Mouse (Mus musculus) midbrain, embryonic 12.5 days (tissue): ENCODE measurements at regions not wholly inside any gene's neighbourhood (a gene's known extent, or its start where the extent isn't known, plus 50 kb on each side); places are given as distances from the start of the nearest gene placed in this dataset.

Experiments
- ATAC-seq: fragments of 200-750 bp; cut with Nextera tagmentation; 2 replicates; pipeline ENCODE4 v1.8.0; 2017; ENCODE audit warnings: low read depth, moderate TSS enrichment, moderate library complexity; ENCODE audit not compliant: low FRiP score
- H3K27ac ChIP-seq: fragments of 300-500 bp; sonication (generic); replicated peaks from 2 replicates; pipeline ENCODE4 v1.5.1; 2016; ENCODE audit warnings: mild to moderate bottlenecking
- H3K27me3 ChIP-seq: fragments of 300-500 bp; sonication (generic); 2 replicates; pipeline ENCODE4 v1.6.1; 2016; ENCODE audit warnings: mild to moderate bottlenecking
- H3K36me3 ChIP-seq: fragments of 300-500 bp; sonication (generic); 2 replicates; pipeline ENCODE4 v1.6.1; 2016
- H3K4me1 ChIP-seq: fragments of 300-500 bp; sonication (generic); 2 replicates; pipeline ENCODE4 v1.6.1; 2016
- H3K4me2 ChIP-seq: fragments of 300-500 bp; sonication (generic); replicated peaks from 2 replicates; pipeline ENCODE4 v1.6.1; 2016; ENCODE audit warnings: mild to moderate bottlenecking, moderate library complexity
- H3K4me3 ChIP-seq: fragments of 300-500 bp; sonication (generic); 2 replicates; pipeline ENCODE4 v1.5.1; 2016; ENCODE audit warnings: mild to moderate bottlenecking
- H3K9ac ChIP-seq: fragments of 300-500 bp; sonication (generic); replicated peaks from 2 replicates; pipeline ENCODE4 v1.6.1; 2016; ENCODE audit warnings: mild to moderate bottlenecking, moderate library complexity
- H3K9me3 ChIP-seq: fragments of 300-500 bp; sonication (generic); 2 replicates; pipeline ENCODE4 v1.6.1; 2016; ENCODE audit warnings: mild to moderate bottlenecking
- WGBS: fragments of 180-500 bp; shearing (Covaris S2); methylation state at CpG from one replicate; pipeline ENCODE4 v1.1.7; 2016; 5-methylcytosine and 5-hydroxymethylcytosine counted together

- H3K9me3 ChIP-seq = no peaks in the 10 kb centered on the region
- H3K4me1 ChIP-seq = no peaks in the 10 kb centered on the region
- no peaks in the 10 kb centered on the region for H3K27me3 ChIP-seq
- H3K9ac ChIP-seq = no peak overlapping the region
- H3K4me3 ChIP-seq = no peak overlapping the region
- no peak for ATAC-seq
- 85% methylated on average over 5 of the region's 5 CpGs for WGBS
- no peak overlapping the region for H3K4me2 ChIP-seq
- no peaks in the 10 kb centered on the region for H3K36me3 ChIP-seq
- H3K27ac ChIP-seq = no peak overlapping the region
Observed at GRCm38 (mm10) chr3:115590716-115591115, 124.2 kb downstream of the S1pr1 start.

- no peak for ATAC-seq
- Histone ChIP-seq H3K4me3 (no peak overlapping the region), H3K4me2 (no peak overlapping the region), H3K4me1 (no peaks in the 10 kb centered on the region), H3K27me3 (no peaks in the 10 kb centered on the region), H3K27ac (no peak overlapping the region), H3K9me3 (no peaks in the 10 kb centered on the region), H3K9ac (no peak overlapping the region), H3K36me3 (no peaks in the 10 kb centered on the region)
- WGBS = 57% methylated on average over 2 of the region's 2 CpGs
Observed at GRCm38 (mm10) chr3:115588585-115588984, 126.3 kb downstream of the S1pr1 start.

GRCm38 (mm10) chr3:115580131-115580932, 134.5 kb downstream of the S1pr1 start:
- 59% methylated on average over 4 of the region's 4 CpGs for WGBS
- peak overlapping the region; percentile 46; the same call in 1 of the 2 replicates for H3K27ac ChIP-seq

GRCm38 (mm10) chr3:115575371-115575770, 139.5 kb downstream of the S1pr1 start:
- no peak overlapping the region for H3K4me2 ChIP-seq
- 95% methylated on average over 2 of the region's 2 CpGs for WGBS
- no peak overlapping the region for H3K27ac ChIP-seq
- no peaks in the 10 kb centered on the region for H3K9me3 ChIP-seq
- no peak overlapping the region for H3K9ac ChIP-seq
- 0 out of 2 replicates have a peak, but pooled peaks cover 2% of the 10 kb centered on the region for H3K4me1 ChIP-seq
- no peak for ATAC-seq
- no peak overlapping the region for H3K4me3 ChIP-seq
- no peaks in the 10 kb centered on the region for H3K36me3 ChIP-seq
- no peaks in the 10 kb centered on the region for H3K27me3 ChIP-seq

More at GRCm38 (mm10) chr3:115580131-115580932, 134.5 kb downstream of the S1pr1 start:
- Histone ChIP-seq H3K4me3 (no peak overlapping the region), H3K9ac (no peak overlapping the region), H3K27me3 (no peaks in the 10 kb centered on the region), H3K9me3 (no peaks in the 10 kb centered on the region), H3K4me1 (peaks cover 7% of the 10 kb centered on the region; the same call in 1 of the 2 replicates), H3K4me2 (no peak overlapping the region), H3K36me3 (no peaks in the 10 kb centered on the region)
- ATAC-seq = peak; percentile 86

GRCm38 (mm10) chr3:115562735-115563134, 152.1 kb downstream of the S1pr1 start:
- no peak for ATAC-seq
- no peak overlapping the region for H3K4me2 ChIP-seq
- WGBS = 88% methylated on average over 7 of the region's 7 CpGs
- no peaks in the 10 kb centered on the region for H3K9me3 ChIP-seq
- H3K4me3 ChIP-seq = no peak overlapping the region
- no peak overlapping the region for H3K9ac ChIP-seq
- H3K27me3 ChIP-seq = no peaks in the 10 kb centered on the region
- H3K4me1 ChIP-seq = no peaks in the 10 kb centered on the region
- H3K27ac ChIP-seq = no peak overlapping the region
- no peaks in the 10 kb centered on the region for H3K36me3 ChIP-seq

GRCm38 (mm10) chr3:115554809-115555708, 159.8 kb downstream of the S1pr1 start:
- WGBS = 88% methylated on average over 10 of the region's 10 CpGs
- Histone ChIP-seq H3K4me2 (no peak overlapping the region), H3K4me3 (no peak overlapping the region), H3K9ac (no peak overlapping the region), H3K27ac (no peak overlapping the region), H3K9me3 (no peaks in the 10 kb centered on the region), H3K36me3 (no peaks in the 10 kb centered on the region), H3K27me3 (no peaks in the 10 kb centered on the region), H3K4me1 (no peaks in the 10 kb centered on the region)
- no peak for ATAC-seq

GRCm38 (mm10) chr3:115553848-115554515, 160.9 kb downstream of the S1pr1 start:
- Histone ChIP-seq H3K27me3 (no peaks in the 10 kb centered on the region), H3K4me3 (no peak overlapping the region), H3K27ac (no peak overlapping the region), H3K36me3 (no peaks in the 10 kb centered on the region), H3K4me2 (no peak overlapping the region), H3K4me1 (no peaks in the 10 kb centered on the region), H3K9ac (no peak overlapping the region), H3K9me3 (no peaks in the 10 kb centered on the region)
- no peak for ATAC-seq
- WGBS = 65% methylated on average over 10 of the region's 10 CpGs

GRCm38 (mm10) chr3:115541789-115542188, 173.1 kb downstream of the S1pr1 start:
- Histone ChIP-seq H3K9me3 (no peaks in the 10 kb centered on the region), H3K4me3 (no peak overlapping the region), H3K27me3 (no peaks in the 10 kb centered on the region), H3K36me3 (no peaks in the 10 kb centered on the region), H3K27ac (no peak overlapping the region), H3K4me1 (no peaks in the 10 kb centered on the region), H3K4me2 (no peak overlapping the region), H3K9ac (no peak overlapping the region)
- ATAC-seq = no peak
- 84% methylated on average over 1 of the region's 1 CpGs for WGBS

- Histone ChIP-seq H3K4me2 (no peak overlapping the region), H3K4me1 (no peaks in the 10 kb centered on the region), H3K36me3 (no peaks in the 10 kb centered on the region), H3K27me3 (no peaks in the 10 kb centered on the region), H3K27ac (no peak overlapping the region), H3K4me3 (no peak overlapping the region), H3K9ac (no peak overlapping the region), H3K9me3 (no peaks in the 10 kb centered on the region)
- WGBS = 92% methylated on average over 6 of the region's 6 CpGs
- ATAC-seq = no peak
Observed at GRCm38 (mm10) chr3:115538355-115538754, 176.5 kb downstream of the S1pr1 start.

- H3K4me2 ChIP-seq = no peak overlapping the region
- H3K27me3 ChIP-seq = no peaks in the 10 kb centered on the region
- WGBS = 91% methylated on average over 18 of the region's 18 CpGs
- ATAC-seq = no peak
- no peaks in the 10 kb centered on the region for H3K4me1 ChIP-seq
- no peak overlapping the region for H3K27ac ChIP-seq
- no peaks in the 10 kb centered on the region for H3K36me3 ChIP-seq
- H3K4me3 ChIP-seq = no peak overlapping the region
- no peak overlapping the region for H3K9ac ChIP-seq
- H3K9me3 ChIP-seq = no peaks in the 10 kb centered on the region
Observed at GRCm38 (mm10) chr3:115532141-115532735, 182.6 kb downstream of the S1pr1 start.

GRCm38 (mm10) chr3:115530441-115530840, 184.4 kb downstream of the S1pr1 start:
- Histone ChIP-seq H3K4me2 (no peak overlapping the region), H3K36me3 (no peaks in the 10 kb centered on the region), H3K9me3 (no peaks in the 10 kb centered on the region), H3K4me1 (no peaks in the 10 kb centered on the region), H3K4me3 (no peak overlapping the region), H3K9ac (no peak overlapping the region), H3K27ac (no peak overlapping the region), H3K27me3 (no peaks in the 10 kb centered on the region)
- 84% methylated on average over 3 of the region's 3 CpGs for WGBS
- ATAC-seq = no peak
